9 mouse cellular contexts compared by ENCODE assay signal in the genomic region with DNA sequence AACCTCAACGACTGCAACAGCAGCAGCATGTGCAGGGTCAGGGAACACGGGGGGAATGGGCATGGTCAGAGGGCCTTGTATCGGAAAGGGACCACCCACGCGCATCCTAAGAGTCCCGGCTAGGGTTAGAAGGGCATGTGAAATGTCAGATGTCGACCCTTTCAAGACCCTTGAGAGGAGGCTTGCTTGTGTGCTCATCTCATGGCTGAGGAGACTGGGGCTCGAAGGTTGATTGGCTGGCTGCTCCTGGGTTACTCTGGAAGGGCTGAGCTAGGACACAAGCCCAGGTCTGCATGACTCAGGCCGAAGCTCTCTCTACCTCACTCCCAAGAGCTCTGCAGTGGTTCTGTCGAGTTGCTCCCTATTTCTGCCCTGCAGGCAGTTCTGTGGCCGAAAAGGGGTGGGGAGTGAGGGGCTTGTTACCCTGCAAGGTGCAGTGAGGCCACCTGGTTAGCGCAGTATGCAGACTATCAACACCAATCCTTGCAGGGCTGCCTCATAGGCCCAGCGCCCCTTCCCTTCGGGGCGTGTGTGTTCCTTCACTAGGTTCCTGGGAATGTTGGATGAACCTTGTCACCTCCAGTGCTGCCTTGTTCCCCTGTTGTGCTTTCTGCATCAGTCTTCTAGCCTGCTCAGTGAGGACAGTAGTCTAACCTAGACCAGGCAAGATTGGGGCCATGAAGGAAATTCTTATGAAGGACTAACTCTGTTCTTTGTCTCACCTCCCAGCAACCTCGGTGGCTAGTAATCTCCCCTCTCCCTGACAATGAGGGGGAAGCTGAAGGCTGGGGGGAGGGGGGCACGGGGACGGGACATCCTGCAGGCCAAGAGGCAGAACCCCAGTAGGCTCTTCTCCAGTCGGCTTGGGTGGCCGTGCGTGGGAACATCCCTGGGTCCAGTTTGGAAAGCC. TPM values are rescaled to one million over a fixed set of nuclear protein-coding genes. Genes with fewer than 3 reads are reported as not detected.
DNase-seq lines count a peak whose midpoint lies in the region; ATAC-seq and TF ChIP-seq lines count a peak whose summit lies in the region.
"Had no signal": no experiment of that assay in that cellular context is flagged by ENCODE, and none has a peak within 500 bp of the region (broad histone marks: within the 10 kb centered on the region; RNA-seq: fewer than 3 reads in every experiment).

No protein-coding gene starts in this region.

- H3K27ac ChIP-seq in kidney, adult 2 months (ENCODE audit: insufficient read depth, low read depth, low read length) = no peak overlapping the region
- H3K27ac ChIP-seq in bone marrow macrophage, adult 2 months (ENCODE audit: insufficient read depth, low read depth, low read length) = no peak overlapping the region
- H3K27ac ChIP-seq in hindbrain, embryonic 15.5 days (replicated peaks) = peak overlapping the region; percentile 72

- H3ac ChIP-seq in myocyte (ENCODE audit: control insufficient read depth, insufficient read length) = no peak overlapping the region

- H3K4me3 ChIP-seq in kidney, adult 2 months (ENCODE audit: insufficient read depth, low read depth, low read length) = 0 out of 2 replicates have a peak overlapping the region, but pooled peaks have one; percentile 33
- peak overlapping the region; percentile 54 for H3K4me3 ChIP-seq in bone marrow macrophage, adult 2 months (ENCODE audit: insufficient read depth, low read length)
- peak overlapping the region; percentile 35 for H3K4me3 ChIP-seq in hindbrain, embryonic 15.5 days
- H3K4me3 ChIP-seq in myocyte = peak overlapping the region; percentile 4

- peak overlapping the region; percentile 78 for H3K4me2 ChIP-seq in hindbrain, embryonic 15.5 days
- H3K4me2 ChIP-seq in myocyte (ENCODE audit: low read depth) = peak overlapping the region; percentile 83

- no peak for TF ChIP-seq CTCF in kidney, adult 2 months (conservative IDR thresholded peaks at IDR 0.05; ENCODE audit: insufficient read depth, insufficient read length, low read depth, low read length)
- no peak for TF ChIP-seq CTCF in bone marrow macrophage, adult 2 months (IDR thresholded peaks at IDR 0.05; ENCODE audit: low read depth, low read length)

- H3K9ac ChIP-seq in hindbrain, embryonic 15.5 days = peak overlapping the region; percentile 50

- no peaks in the 10 kb centered on the region for H3K9me3 ChIP-seq in hindbrain, embryonic 15.5 days

- no peaks in the 10 kb centered on the region for H3K27me3 ChIP-seq in kidney, adult 2 months (replicated peaks; ENCODE audit: control insufficient read depth, insufficient read depth, low read length)
- H3K27me3 ChIP-seq in hindbrain, embryonic 15.5 days = no peaks in the 10 kb centered on the region
- H3K27me3 ChIP-seq in myocyte (ENCODE audit: control insufficient read depth, insufficient read depth, insufficient read length) = no peaks in the 10 kb centered on the region

- H3K79me2 ChIP-seq in myocyte (ENCODE audit: control insufficient read depth, insufficient read depth) = no peaks in the 10 kb centered on the region

- 0 out of 2 replicates have a peak, but pooled peaks cover 3% of the 10 kb centered on the region for H3K4me1 ChIP-seq in kidney, adult 2 months (ENCODE audit: control insufficient read depth, insufficient read depth, low read length)
- peaks cover 9% of the 10 kb centered on the region for H3K4me1 ChIP-seq in bone marrow macrophage, adult 2 months (ENCODE audit: control insufficient read depth, insufficient read depth, low read length)
- H3K4me1 ChIP-seq in hindbrain, embryonic 15.5 days (replicated peaks) = peaks cover 30% of the 10 kb centered on the region

- no peaks in the 10 kb centered on the region for H3K36me3 ChIP-seq in kidney, adult 2 months (ENCODE audit: control insufficient read depth, insufficient read depth, low read length)
- peaks cover 16% of the 10 kb centered on the region for H3K36me3 ChIP-seq in hindbrain, embryonic 15.5 days
- peaks cover 6% of the 10 kb centered on the region for H3K36me3 ChIP-seq in myocyte (ENCODE audit: control insufficient read depth, insufficient read depth)

- ATAC-seq in hindbrain, embryonic 15.5 days (ENCODE audit: low FRiP score, low read depth) = peak; percentile 16

- DNase-seq in kidney, adult 2 months = no peak
- no peak for DNase-seq in kidney, adult 9 months
- no peak for DNase-seq in cerebellum, adult 18-20 months
- no peak for DNase-seq in gastrocnemius, adult 8-10 months (ENCODE audit: low spot score in 2 of 2)
- no peak for DNase-seq in kidney, adult 11 months

- WGBS in kidney, adult 2 months = 37% methylated on average over 21 of the region's 21 CpGs
- WGBS in hindbrain, embryonic 15.5 days = 18% methylated on average over 21 of the region's 21 CpGs

- no peak for TF ChIP-seq POLR2A in kidney, adult 2 months (IDR thresholded peaks at IDR 0.05; ENCODE audit: low read depth, low read length)
- no peak for TF ChIP-seq POLR2A in bone marrow macrophage, adult 2 months (IDR thresholded peaks at IDR 0.05; ENCODE audit: borderline replicate concordance, low read depth, low read length)
- TF ChIP-seq POLR2A in myocyte (IDR thresholded peaks at IDR 0.05; ENCODE audit: insufficient read length, low read depth) = no peak

TF ChIP-seq in myocyte, 11 proteins besides CTCF, POLR2A, EP300 and RAD21:
- TF ChIP-seq E2F4 (IDR thresholded peaks at IDR 0.05; ENCODE audit: insufficient read depth) (no peak), USF1 (IDR thresholded peaks at IDR 0.05; ENCODE audit: low read depth) (no peak), MYOG (IDR thresholded peaks at IDR 0.05; ENCODE audit: control insufficient read depth in 1 of 3, insufficient read depth in 1 of 3, insufficient read length in 2 of 3, low read depth in 2 of 3) (no peak), TCF12 (IDR thresholded peaks at IDR 0.05; ENCODE audit: insufficient read depth, poor library complexity, severe bottlenecking) (no peak), SRF (IDR thresholded peaks at IDR 0.05; ENCODE audit: control insufficient read depth, insufficient read length, low read depth) (no peak), MAX (IDR thresholded peaks at IDR 0.05; ENCODE audit: low read depth) (no peak), TCF3 (IDR thresholded peaks at IDR 0.05; ENCODE audit: insufficient read length, low read depth) (no peak), POLR2AphosphoS2 (IDR thresholded peaks at IDR 0.05; ENCODE audit: insufficient read length, low read depth) (no peak), REST (IDR thresholded peaks at IDR 0.05; ENCODE audit: insufficient read depth, insufficient read length) (no peak), MYOD1 (IDR thresholded peaks at IDR 0.05; ENCODE audit: control insufficient read depth in 1 of 3, insufficient read length in 2 of 3, low read depth in 2 of 3) (no peak), CEBPB (IDR thresholded peaks at IDR 0.05; ENCODE audit: insufficient read depth, poor library complexity, severe bottlenecking) (no peak)

RNA-seq across cellular contexts. Expression of a gene that starts 18.8 kb away (rescaled TPM):
- 12.2 and 14.9 TPM in 2 replicates for polyA plus RNA-seq in kidney, adult 2 months (2012; rRNA removed)
- polyA plus RNA-seq in bone marrow macrophage, adult 2 months (2012; ENCODE audit: insufficient read depth, insufficient read length, missing spikeins) = not detected in 2 replicates
- polyA plus RNA-seq in hindbrain, embryonic 15.5 days (2015; fragmentation: Nextera tagmentation; extraction: Ambion mirVana) = 7.3 and 11.3 TPM in 2 replicates
- 6.1 TPM for polyA plus RNA-seq in myocyte (2012; fragmentation: generic; extraction: Trizol)
- 1 to 10 TPM; 3.3 to 5.6 (median 4.9) TPM for total RNA-seq in gastrocnemius, adult 8-10 months (2022)

RNA-seq across cellular contexts. Expression of a gene that starts 20.4 kb away (rescaled TPM):
- not detected in 2 replicates for polyA plus RNA-seq in kidney, adult 2 months (2012; rRNA removed)
- polyA plus RNA-seq in bone marrow macrophage, adult 2 months (2012; ENCODE audit: insufficient read depth, insufficient read length, missing spikeins) = not detected in 2 replicates
- not detected in 2 replicates for polyA plus RNA-seq in hindbrain, embryonic 15.5 days (2015; fragmentation: Nextera tagmentation; extraction: Ambion mirVana)
- polyA plus RNA-seq in myocyte (2012; fragmentation: generic; extraction: Trizol) = not detected
- not detected for total RNA-seq in gastrocnemius, adult 8-10 months (2022)
- total RNA-seq: layer of hippocampus, adult 8-10 months had no signal

RNA-seq across cellular contexts. Expression of a gene that starts 34.8 kb away (rescaled TPM):
- 59.8 and 62.3 TPM in 2 replicates for polyA plus RNA-seq in kidney, adult 2 months (2012; rRNA removed)
- 37.4 and 38.8 TPM in 2 replicates for polyA plus RNA-seq in bone marrow macrophage, adult 2 months (2012; ENCODE audit: insufficient read depth, insufficient read length, missing spikeins)
- polyA plus RNA-seq in hindbrain, embryonic 15.5 days (2015; fragmentation: Nextera tagmentation; extraction: Ambion mirVana) = 44.9 and 46.0 TPM in 2 replicates
- polyA plus RNA-seq in myocyte (2012; fragmentation: generic; extraction: Trizol) = 87.8 TPM
- total RNA-seq in gastrocnemius, adult 8-10 months (2022) = 10 to 100 TPM; 53.5 to 59.1 (median 57.2) TPM

Comparison
In these comparisons a context has a peak if more than half of its experiments do, and no peak if none do; other contexts are left out.
1. H3K4me3 ChIP-seq: peak in every context shown above with its lines; median percentile 54 in bone marrow macrophage, adult 2 months; 35 in hindbrain, embryonic 15.5 days; 33 in kidney, adult 2 months; 4 in myocyte.